Mouse (Mus musculus) urinary bladder, postnatal 25 days (tissue): Measurements from ENCODE around the gene Unc13b.

Experiments used
- DNase-seq: peaks from one replicate; pipeline ENCODE4 v3.0.0; 2022; ENCODE audit warnings: low spot score

Unc13b gene

DNA sequence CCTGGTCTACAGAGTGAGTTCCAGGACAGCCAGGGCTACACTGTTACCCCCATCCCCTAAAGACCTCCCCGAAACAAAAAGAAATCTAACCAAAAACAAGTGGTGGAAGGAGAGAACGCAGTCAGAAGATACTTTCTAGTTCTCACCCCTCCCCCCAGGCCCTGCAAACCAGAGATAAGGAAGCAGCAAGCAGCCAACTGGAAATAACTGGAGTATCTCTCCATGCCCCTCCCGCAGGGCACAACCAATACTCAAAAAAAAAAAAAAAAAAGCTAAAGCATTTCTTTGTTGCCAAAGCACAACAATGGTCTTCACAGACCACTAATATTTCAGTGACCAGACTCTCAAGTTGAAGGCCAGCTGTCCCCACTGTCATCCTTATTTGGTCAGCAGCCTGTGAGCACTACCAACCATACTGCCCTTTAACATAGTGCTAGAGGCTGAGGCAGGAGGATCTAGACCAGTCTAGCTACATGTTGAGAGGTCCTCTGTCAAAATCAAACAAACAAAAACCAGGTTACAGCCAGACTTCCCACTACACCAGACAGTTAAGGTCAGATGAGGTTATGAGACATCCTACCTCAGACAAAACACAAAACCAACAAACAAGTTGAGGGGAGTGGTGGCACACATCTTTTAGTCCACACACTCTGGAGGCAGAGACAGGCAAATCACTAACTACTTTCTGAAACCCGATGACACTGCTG is 20.7 kb upstream of the Unc13b start:
- DNase-seq, result no peak

DNA sequence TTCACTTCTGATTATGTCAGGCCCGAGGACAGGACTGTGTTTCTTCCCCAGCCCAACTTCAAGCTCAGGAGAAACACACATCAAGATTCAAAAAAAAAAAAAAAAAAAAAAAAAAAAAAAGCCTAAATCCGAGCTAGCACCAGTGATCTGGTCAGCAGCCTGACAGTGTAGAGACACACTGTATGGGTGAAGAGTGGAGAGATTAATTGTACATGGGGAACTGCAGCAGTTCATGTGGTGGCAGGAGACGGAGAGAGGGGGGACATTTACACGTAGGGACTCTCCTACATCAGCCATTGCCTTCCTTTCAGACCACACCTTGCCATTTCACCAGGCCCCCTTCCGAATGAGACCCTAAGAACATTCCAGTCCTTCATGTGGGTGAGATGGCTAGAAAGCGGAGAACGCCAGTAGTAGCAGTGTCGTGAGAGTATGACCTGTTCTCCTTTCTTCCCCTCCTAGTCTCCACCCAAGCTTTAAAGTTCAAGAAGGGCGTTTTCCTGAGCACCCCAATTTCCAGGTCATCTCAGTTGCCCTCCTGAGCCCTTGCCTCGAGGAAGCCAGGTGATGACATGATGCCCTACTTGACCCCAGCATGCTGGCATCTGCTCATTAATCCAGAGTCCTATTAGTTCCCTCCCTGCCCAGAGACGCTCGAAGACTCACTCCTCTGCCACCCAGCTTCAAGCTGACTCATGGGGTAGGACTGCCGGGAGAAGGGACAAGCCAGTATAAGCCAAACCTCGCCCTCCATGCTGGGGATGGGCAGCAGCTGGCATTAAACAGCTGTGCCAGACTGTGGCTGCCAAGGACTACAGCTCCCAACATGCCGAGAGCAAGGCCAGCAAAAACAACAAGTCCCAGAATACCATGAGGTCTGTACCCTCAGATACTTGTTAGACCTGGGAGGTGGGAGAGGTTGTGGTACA is 19.9 kb upstream of the Unc13b start:
- DNase-seq, result peak; percentile 38

DNA sequence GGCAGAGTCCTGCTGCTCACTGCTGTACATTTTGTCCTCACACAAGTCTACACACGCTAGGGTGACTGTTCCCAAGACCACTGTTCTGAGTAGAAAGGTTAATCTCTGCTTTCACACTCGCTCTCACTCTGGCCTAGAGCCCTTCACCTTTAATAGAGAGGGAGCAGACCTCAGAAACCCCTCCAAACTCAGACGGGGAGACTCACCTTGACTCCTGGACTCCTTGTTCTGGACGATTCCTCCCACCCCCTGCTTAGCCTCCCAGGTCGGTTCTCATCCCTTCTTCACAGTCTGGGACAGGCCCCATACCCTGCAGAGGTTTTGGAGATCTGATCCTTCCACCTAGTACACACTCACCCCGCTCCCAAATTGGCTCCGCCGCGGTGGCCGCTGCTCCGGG is 19.1 kb upstream of the Unc13b start:
- no peak for DNase-seq

DNA sequence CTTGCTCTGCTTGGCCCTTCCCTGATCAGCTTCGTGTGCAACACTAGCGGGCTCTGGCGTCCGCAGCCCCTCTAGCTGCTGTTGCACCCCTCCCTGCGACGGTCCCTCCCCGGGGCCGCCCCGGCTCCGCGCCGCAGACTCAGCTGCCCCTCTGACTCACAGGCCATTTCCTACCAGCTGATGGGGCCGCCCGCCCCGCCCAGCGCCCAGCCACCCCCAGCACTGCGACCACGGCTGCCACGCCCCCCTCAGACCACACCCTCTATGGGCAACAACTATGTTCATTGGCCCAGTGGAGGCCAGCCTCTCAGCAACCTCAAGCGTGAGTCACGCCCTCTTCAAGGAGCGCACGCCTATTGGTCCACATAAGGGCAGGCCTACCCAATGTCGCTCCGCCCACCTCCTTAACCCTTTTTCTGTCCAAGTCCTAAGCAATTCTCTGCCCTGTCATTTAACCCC is 18.6 kb upstream of the Unc13b start:
- DNase-seq, result peak; percentile 92

DNA sequence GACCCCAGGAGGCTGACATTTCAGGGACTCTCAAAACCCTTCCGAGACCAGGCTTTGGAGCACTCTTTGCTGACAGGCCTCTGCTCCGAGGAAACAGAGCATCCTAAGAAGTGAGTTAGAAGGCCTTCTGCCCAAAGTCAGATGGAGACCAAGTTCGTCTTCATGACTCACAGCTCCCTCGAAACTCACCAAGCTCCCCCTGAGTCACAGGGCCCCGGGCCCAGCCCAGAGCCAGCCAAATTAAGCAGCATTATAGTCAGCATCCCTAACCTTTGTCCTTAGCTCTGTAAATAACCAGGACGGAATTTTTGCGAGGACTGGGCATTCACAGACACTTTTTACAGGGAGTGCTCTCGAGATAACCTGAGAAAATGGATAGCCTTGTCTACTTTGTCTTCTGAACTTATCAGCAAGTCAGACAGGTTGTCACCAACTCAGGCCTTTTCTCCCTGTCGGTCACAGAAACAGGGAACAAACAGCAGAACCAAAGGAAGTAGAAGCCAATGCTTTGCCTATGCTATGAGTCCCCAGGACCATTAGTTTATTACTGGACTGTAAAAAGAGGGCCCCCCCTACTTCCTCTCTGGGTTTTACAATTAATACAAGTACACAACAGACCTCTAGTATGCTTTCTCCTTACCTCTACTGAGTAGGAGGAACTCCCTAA is 17.7 kb upstream of the Unc13b start:
- no peak for DNase-seq

DNA sequence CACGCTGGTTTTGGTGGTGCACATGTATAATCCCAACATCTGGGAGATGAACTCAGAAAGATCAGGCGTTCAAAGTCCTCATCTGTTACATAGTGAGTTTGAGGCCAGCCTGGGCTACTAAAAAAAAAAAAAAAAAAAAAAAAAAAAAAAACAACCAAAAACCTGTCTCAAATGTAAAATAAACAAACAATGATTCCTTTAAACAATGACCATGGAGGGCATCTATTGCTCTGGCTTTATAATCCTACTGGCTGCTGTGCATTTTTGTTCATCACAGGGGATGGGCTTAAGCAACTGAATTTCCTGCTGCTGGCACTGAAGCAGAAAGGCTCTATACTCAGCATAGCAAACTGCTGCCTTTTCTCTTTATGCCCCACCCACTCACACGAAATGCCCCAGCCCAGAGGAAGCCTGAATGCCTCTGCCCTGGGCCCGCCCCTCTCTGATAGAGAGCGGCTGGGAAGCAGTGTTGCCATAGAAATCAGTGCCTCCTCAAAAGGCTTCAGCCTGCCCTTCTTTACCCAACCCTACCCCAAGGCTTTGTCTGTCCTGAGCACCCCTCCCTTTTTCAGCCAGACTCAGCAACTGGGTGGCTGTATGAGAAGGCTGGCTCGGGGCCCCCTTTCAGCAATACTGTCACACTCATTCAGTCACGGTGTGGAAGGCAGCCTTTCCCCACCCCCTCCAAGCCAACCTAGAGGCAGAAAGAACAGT is 15.0 kb upstream of the Unc13b start:
- DNase-seq, result no peak

DNA sequence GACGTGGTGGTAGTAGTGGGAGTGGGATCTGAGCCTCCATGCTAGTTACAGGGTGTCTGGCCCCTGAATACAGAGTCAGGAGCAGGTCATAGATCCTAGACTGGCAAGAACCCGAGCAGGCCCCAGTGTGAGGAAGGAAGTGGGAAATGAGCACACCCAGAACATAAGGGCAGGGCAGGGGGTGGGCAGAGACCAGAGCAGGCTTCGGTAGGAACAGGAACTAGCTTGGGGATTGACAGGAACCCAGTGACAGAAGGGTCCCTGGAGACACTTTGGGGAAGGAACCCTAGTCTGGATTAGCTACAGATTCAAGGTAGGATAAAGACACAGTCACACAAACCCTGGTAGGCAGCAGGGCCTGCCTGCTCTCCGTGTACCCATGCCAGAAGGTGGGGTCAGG is 14.1 kb upstream of the Unc13b start:
- no peak for DNase-seq

DNA sequence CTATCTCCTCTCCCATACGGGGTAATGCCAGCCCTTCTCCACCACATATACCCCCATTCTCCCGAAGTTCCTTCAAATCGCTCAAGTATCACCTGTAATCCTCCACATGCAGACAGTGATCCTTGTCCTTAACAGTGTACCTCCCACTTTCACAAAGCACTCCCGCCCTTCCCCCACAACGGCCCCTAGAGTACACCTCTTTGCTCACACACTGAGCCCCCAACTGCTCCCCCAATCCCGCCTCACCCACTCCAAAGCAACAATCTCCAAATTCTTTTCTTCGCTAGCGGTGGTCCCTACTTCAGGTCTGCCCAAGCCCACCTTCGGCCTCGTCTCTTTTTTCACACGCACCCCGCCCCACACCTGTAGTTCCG is 13.5 kb upstream of the Unc13b start:
- no peak for DNase-seq

DNA sequence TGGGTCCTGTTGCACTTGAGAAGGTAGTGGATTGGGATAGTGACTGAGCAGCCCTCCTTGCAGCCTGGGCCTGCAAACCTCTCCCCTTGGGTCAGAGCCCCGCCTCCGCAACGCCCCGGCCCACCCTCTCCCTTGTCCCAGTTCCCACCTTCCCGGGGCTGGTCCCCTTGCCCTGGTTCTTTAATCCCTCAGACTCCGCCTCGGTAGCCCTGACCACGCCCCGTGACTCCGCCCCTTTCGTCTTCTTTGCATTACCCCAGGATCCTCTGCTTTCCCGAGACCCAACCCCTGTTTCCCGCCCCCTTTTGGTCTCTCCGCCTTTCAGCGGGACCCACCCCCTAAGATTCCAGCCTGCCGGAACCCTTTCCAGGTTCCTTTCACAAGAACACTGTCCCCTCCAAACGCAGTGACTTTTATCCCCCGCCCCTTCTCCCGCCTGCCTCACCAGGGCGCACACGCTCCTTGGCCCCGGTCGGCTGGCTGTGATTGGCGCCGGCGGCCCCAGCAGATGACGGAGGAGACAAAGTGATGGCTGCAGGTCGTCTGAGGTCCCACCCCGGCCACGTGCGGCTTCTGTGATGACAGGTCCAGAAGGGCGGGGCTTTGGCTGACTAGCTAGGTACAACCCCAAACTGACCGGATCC is 13.0 kb upstream of the Unc13b start, which contains the start of gene Fam214b:
TSS of gene Fam214b (minus strand) at position 562 of the 644 bp plus-strand sequence.
- peak; percentile 98 for DNase-seq

DNA sequence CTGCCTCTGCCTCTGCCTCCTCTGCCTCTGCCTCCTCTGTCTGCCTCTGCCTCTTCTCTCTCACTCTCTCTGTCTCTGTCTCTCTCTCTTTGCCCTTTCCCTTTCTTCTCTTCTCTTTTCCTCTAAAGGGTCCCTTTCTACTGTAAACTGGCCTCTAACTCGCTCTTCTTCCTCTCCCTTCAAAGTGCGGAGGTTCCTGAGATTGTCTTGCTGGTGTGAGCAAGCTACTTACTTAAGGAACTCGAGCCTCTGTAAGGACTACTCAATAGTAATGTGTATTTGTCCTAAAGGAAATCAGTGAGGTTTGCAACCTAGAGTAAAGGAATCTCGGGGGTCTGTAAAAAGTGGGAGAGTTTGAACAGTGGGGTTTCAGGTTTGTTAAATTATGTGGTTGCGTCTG is 12.1 kb upstream of the Unc13b start:
- no peak for DNase-seq

DNA sequence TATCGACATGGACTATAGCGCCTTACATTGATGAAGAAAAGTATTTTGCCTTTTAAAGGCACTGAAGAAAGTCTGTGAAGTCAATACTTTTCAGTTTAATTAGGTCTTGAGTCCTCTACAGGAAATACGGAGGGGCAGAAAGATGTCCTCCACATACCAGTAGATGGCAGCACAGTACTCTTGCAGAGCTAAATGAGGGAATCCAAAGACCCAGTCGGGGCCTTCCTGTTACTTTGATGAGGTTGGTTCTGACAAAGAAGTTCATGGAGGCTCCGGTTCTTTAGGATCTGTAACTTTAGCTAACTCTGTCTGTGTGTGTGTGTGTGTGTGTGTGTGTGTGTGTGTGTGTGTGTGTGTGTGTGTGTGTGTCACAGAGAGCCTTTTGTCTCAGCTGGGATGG is 11.5 kb upstream of the Unc13b start:
- DNase-seq, result peak; percentile 42

DNA sequence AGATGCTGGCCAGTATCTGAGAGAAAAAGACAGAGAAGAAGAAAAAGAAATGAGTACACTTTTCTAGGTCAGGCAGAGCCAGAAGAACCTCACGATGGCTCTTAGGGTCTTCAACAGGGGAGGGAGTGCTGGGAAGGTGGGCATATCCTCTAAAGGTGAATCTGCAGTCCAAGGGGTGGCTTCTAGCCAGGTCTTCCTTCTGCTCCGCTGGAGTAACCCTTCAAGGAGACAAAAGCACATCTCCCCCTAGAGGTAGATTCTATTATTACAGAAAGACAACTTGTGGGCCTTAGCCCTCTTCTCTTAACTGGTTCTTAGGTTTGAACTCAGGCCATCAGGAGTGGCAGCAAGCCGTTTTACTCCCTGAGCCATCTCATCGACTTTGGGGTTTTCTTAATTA is 6.1 kb upstream of the Unc13b start:
- DNase-seq, result no peak

DNA sequence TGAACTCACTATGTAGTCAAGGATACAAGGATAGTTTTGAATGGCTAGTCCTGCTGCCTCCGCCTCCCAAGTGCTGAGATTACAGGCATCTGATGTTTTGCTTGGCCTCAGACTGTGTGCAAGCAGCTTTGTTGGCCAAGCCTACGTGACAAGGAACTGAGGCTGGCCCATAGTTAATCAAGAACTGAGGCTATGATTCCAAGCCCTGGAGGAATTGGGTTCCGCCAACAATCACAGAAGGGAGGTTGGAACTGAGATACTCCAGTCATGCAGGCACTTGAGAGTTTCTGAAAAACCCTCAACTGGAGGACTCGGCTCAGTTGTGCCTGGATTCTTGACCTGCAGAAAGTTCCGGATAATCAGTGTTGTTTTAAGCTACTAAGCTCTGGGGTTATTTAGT is 1.1 kb upstream of the Unc13b start:
- DNase-seq, result no peak

DNA sequence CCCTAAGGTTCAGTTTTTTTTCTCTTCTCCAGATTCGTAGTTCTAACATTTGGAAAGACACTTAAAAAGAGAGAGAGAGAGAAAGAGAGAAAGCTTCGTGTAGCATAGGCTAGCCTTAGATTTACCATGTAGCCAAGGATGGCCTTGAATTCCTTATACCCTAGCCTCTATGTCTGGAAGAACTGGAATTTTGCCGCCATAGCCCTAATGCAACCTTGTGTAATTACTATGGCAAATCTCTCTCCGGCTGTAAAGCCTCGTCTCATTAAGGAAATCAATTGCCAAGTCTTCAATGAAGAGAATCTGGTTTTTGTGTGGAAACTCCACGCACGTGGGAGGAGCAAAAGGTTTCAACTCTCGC is 381 bp upstream of the Unc13b start:
- no peak for DNase-seq

DNA sequence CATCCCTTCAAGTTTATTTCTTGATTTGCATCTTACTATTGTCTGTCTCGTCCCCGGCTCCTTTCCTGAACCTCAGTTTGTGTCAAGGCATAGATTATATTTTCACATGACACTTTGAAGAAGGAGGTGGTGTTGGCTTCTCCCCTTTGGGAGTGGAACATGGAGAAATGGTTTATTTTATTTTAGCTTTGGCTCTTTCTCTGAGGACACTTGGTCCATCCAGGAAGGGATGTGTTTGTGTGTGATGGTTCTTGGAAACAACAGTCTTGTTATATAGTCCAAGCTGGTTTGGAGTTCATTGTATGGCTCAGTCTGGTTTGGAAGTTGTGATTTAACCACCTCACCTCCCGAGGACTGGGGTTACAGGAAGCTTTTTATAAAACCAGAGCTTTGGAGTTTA is 944 bp downstream of the Unc13b start:
- no peak for DNase-seq

DNA sequence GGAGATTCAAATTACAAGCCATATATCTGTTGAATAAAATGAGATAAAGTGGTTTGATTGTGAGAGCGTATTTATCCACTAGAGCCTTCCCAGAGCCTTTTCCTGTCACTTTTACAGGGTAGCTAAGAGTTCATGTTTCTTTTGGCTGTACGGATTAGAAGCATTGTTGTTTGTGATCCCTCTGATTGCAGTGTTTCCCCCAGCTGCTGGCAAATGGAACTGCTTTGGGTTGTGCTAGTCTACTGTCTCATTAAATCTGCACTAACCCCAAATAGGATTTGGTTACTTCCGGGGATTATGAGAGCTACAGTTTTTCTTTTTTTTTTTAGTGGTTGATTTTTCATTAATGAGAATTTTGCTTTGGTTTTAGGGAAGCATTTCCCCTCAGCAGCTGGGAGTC is 1.5 kb downstream of the Unc13b start:
- DNase-seq, result no peak

DNA sequence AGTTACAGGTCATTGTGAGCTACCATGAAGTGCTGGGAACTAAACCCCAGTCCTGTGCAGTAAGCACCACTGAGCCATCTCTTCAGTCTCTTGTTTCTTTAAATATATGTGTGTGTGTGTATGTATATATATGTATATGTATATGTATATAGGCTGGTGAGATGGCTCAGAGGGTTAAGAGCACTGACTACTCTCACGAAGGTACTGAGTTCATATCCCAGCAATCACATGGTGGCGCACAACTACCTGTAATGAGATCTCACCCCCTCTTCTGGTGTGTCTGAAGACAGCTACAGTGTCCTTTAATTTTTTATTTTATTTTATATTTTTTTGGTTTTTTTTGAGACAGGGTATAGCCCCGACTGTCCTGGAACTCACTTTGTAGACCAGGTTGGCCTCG is 6.7 kb downstream of the Unc13b start:
- DNase-seq, result no peak

DNA sequence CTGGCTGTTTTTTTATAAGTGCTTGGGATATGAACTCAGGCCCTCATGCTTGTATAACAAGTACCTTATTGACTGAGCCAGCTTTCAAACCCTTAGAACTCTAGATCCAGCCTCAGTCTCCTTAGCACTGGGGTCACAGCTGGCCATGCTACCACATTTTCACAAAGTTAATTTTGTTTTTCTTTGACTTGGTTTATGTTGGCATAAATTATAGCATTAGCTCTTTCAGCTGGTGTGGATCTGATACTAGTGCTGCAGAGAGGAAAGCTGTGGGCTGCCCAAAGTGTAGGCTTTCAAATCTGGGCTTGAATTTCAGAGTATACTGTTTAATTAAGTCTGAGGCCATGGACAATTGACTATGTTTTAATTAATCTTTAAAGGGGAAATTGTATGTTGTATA is 16.2 kb downstream of the Unc13b start:
- no peak for DNase-seq

DNA sequence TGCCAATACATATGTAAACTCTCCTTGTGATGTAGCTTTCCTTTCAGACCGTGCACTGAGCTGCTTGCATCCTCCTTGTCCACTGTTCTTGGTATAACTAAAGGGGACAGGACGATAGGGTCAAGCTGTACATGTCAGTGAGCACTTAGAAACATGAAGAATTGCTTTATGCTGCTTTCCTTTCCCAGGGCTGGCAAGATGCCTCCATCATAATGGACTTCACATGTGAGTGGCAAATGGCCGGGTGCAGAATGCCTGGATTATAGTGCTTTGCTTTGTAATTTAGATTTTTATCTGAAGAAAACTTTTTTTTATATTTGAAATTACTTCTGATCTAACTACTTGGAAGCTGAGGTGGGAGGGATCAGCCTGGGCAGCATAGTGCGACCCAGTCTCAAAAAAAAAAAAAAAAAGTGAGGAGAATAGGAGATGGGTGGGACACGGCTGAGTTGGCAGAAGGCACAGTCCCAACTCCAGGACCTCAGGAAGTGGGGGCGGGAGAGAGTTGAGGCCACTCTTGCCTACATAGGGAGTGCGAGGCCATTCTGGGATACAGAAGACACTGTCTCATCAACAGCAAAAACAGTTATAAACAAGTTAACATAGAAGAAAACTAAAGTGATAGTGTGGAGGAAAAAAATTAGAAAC is 19.4 kb downstream of the Unc13b start:
- DNase-seq, result no peak

DNA sequence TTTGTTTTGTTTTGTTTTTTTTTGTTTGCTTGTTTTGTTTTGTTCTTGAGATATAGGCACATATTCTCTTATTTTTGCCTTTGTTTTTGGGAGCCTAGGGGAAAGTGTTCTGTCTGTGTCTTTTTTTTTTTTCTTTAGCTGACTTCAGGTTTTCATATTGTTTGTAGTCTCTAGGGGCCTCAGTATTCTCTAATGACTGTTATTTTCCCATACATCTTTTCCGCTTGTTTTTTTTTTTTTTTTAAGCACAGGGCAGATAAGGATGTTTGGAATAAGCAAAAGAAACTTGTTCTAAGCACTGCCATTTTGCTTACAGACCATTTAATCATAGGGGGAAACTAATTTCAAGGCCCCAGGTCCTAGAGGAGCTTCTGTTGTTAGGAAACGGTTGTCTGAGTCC is 23.7 kb downstream of the Unc13b start:
- DNase-seq, result no peak

DNA sequence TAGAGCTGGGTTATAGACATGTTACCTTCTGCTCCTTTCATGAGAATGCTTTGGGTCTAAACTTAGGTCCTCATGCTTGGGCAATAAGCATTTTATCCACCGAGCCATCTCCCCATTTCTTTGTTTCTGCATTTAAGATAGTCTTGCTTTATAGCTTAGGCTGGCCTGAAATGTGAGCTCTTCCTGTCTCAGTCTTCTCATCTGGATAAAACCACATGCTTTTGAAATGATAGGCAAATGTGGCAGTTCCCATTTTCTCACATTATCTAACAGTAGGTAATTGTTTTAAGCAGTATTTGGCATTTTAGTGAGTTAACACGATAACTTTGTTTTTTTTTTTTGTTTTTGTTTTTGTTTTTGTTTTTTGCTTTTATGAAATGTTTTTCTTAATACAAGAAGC is 31.2 kb downstream of the Unc13b start:
- no peak for DNase-seq
